ENCODE assay signal across 8 mouse cellular contexts in the genomic region with DNA sequence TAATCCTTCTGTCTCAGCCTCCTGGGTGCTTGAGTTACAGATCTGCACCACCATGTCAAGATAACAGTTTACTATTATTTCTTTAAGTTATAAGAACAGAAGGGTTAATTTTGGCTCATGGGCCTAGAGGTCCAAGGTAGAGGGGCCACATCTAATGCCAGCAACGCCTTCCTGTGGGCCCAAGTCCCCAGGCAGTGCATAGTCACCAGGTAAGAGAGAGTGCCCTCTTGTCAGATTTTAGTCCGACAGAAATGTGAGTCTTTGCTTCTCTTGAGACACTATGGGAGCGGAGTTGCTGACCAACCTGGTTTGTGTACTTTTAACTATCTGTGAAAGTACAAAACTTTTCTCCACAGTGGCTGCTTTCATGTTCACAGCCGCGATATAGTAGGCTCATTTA. TPM values are rescaled to one million over a fixed set of nuclear protein-coding genes. Genes with fewer than 3 reads are reported as not detected.
DNase-seq lines count a peak whose midpoint lies in the region; ATAC-seq lines count a peak whose summit lies in the region.

No protein-coding gene starts in this region.

- H3K4me3 ChIP-seq in erythroblast, embryonic 14.5 days (replicated peaks), result peak overlapping the region; percentile 86
- H3K4me3 ChIP-seq in megakaryocyte, embryonic 14.5 days (replicated peaks), result peak overlapping the region; percentile 97
- peak overlapping the region; percentile 70 for H3K4me3 ChIP-seq in limb, embryonic 13.5 days
- peak overlapping the region; percentile 76 for H3K4me3 ChIP-seq in stomach, embryonic 15.5 days (replicated peaks)

- no peaks in the 10 kb centered on the region; the same call in 1 of the 2 replicates for H3K9me3 ChIP-seq in erythroblast, embryonic 14.5 days (ENCODE audit: control insufficient read depth, low read length)
- no peaks in the 10 kb centered on the region for H3K9me3 ChIP-seq in megakaryocyte, embryonic 14.5 days
- 0 out of 2 replicates have a peak, but pooled peaks cover 3% of the 10 kb centered on the region for H3K9me3 ChIP-seq in limb, embryonic 13.5 days
- H3K9me3 ChIP-seq in stomach, embryonic 15.5 days, result 0 out of 2 replicates have a peak, but pooled peaks cover 5% of the 10 kb centered on the region

- H3K9ac ChIP-seq in limb, embryonic 13.5 days, result no peak overlapping the region
- no peak overlapping the region for H3K9ac ChIP-seq in stomach, embryonic 15.5 days

- H3K36me3 ChIP-seq in erythroblast, embryonic 14.5 days (ENCODE audit: control insufficient read depth), result peaks cover 37% of the 10 kb centered on the region
- peaks cover under 1% of the 10 kb centered on the region for H3K36me3 ChIP-seq in megakaryocyte, embryonic 14.5 days (replicated peaks; ENCODE audit: low read length)
- no peaks in the 10 kb centered on the region for H3K36me3 ChIP-seq in limb, embryonic 13.5 days
- no peaks in the 10 kb centered on the region for H3K36me3 ChIP-seq in stomach, embryonic 15.5 days

- peaks cover 20% of the 10 kb centered on the region for H3K27me3 ChIP-seq in erythroblast, embryonic 14.5 days (ENCODE audit: control insufficient read depth)
- H3K27me3 ChIP-seq in megakaryocyte, embryonic 14.5 days (replicated peaks), result peaks cover 13% of the 10 kb centered on the region
- peaks cover 10% of the 10 kb centered on the region; the same call in 1 of the 2 replicates for H3K27me3 ChIP-seq in limb, embryonic 13.5 days
- H3K27me3 ChIP-seq in stomach, embryonic 15.5 days (replicated peaks), result no peaks in the 10 kb centered on the region

- H3K4me2 ChIP-seq in limb, embryonic 13.5 days (replicated peaks), result peak overlapping the region; percentile 98
- H3K4me2 ChIP-seq in stomach, embryonic 15.5 days, result peak overlapping the region; percentile 97

- peak overlapping the region; percentile 83 for H3K27ac ChIP-seq in limb, embryonic 13.5 days
- 0 out of 2 replicates have a peak overlapping the region, but pooled peaks have one; percentile 41 for H3K27ac ChIP-seq in stomach, embryonic 15.5 days

- 33% methylated on average over 5 of the region's 5 CpGs for WGBS in limb, embryonic 13.5 days
- WGBS in stomach, embryonic 15.5 days, result 32% methylated on average over 5 of the region's 5 CpGs

- no peak for DNase-seq in T-cell, adult 2 months (ENCODE audit: low spot score)
- no peak for DNase-seq in layer of hippocampus, adult 9-11 months

- H3K4me1 ChIP-seq in erythroblast, embryonic 14.5 days (ENCODE audit: control insufficient read depth), result peaks cover 45% of the 10 kb centered on the region
- H3K4me1 ChIP-seq in megakaryocyte, embryonic 14.5 days, result peaks cover 45% of the 10 kb centered on the region
- peaks cover 21% of the 10 kb centered on the region for H3K4me1 ChIP-seq in limb, embryonic 13.5 days
- peaks cover 23% of the 10 kb centered on the region for H3K4me1 ChIP-seq in stomach, embryonic 15.5 days

- ATAC-seq in erythroblast, adult 5-6 weeks (replicated peaks; ENCODE audit: low FRiP score, poor library complexity, severe bottlenecking), result no peak
- no peak for ATAC-seq in megakaryocyte, adult 5-6 weeks (ENCODE audit: poor library complexity, severe bottlenecking)
- ATAC-seq in limb, embryonic 13.5 days (ENCODE audit: low FRiP score, low read depth), result no peak
- no peak for ATAC-seq in stomach, embryonic 15.5 days (ENCODE audit: insufficient read depth, low FRiP score, low read depth)

RNA-seq across cellular contexts. Expression of a gene that starts 0.7 kb away (rescaled TPM):
- polyA plus RNA-seq in erythroblast, embryonic 14.5 days (2012), result 35.0 and 48.5 TPM in 2 replicates
- total RNA-seq in erythroblast, adult 5-6 weeks (2015; ENCODE audit: low replicate concordance), result 102 and 114 TPM in 2 replicates
- 96.2 and 117 TPM in 2 replicates for total RNA-seq in erythroblast, adult 5-6 weeks (2017; ENCODE audit: low replicate concordance)
- polyA plus RNA-seq in megakaryocyte, embryonic 14.5 days (2012; ENCODE audit: insufficient read depth, low replicate concordance), result 2.9 and 4.3 TPM in 2 replicates
- 3.4 TPM in 2 replicates for total RNA-seq in megakaryocyte, adult 5-6 weeks (2015)
- total RNA-seq in megakaryocyte, adult 5-6 weeks (2017), result 1.5 and 2.3 TPM in 2 replicates
- polyA plus RNA-seq in limb, embryonic 13.5 days (2015; fragmentation: Nextera tagmentation; extraction: Ambion mirVana), result 19.0 and 20.3 TPM in 2 replicates
- 18.3 and 23.0 TPM in 2 replicates for polyA plus RNA-seq in stomach, embryonic 15.5 days (2015; fragmentation: Nextera tagmentation; extraction: Ambion mirVana)

RNA-seq across cellular contexts. Expression of a gene that starts 25.7 kb away (rescaled TPM):
- polyA plus RNA-seq in erythroblast, embryonic 14.5 days (2012), result 5.1 and 10.9 TPM in 2 replicates
- total RNA-seq in erythroblast, adult 5-6 weeks (2015; ENCODE audit: low replicate concordance), result 15.7 and 23.2 TPM in 2 replicates
- 31.3 and 38.8 TPM in 2 replicates for total RNA-seq in erythroblast, adult 5-6 weeks (2017; ENCODE audit: low replicate concordance)
- polyA plus RNA-seq in megakaryocyte, embryonic 14.5 days (2012; ENCODE audit: insufficient read depth, low replicate concordance), result 7.0 and 9.6 TPM in 2 replicates
- total RNA-seq in megakaryocyte, adult 5-6 weeks (2015), result 46.6 and 51.4 TPM in 2 replicates
- total RNA-seq in megakaryocyte, adult 5-6 weeks (2017), result 79.4 and 81.0 TPM in 2 replicates
- 110 and 114 TPM in 2 replicates for polyA plus RNA-seq in limb, embryonic 13.5 days (2015; fragmentation: Nextera tagmentation; extraction: Ambion mirVana)
- polyA plus RNA-seq in stomach, embryonic 15.5 days (2015; fragmentation: Nextera tagmentation; extraction: Ambion mirVana), result 91.0 and 95.0 TPM in 2 replicates

RNA-seq across cellular contexts. Expression of a gene that starts 25.8 kb away (rescaled TPM):
- polyA plus RNA-seq in erythroblast, embryonic 14.5 days (2012), result 0.76 and 1.7 TPM in 2 replicates
- 5.6 and 10.0 TPM in 2 replicates for total RNA-seq in erythroblast, adult 5-6 weeks (2015; ENCODE audit: low replicate concordance)
- 6.3 and 7.5 TPM in 2 replicates for total RNA-seq in erythroblast, adult 5-6 weeks (2017; ENCODE audit: low replicate concordance)
- 7.2 and 7.4 TPM in 2 replicates for polyA plus RNA-seq in megakaryocyte, embryonic 14.5 days (2012; ENCODE audit: insufficient read depth, low replicate concordance)
- 18.5 and 19.7 TPM in 2 replicates for total RNA-seq in megakaryocyte, adult 5-6 weeks (2015)
- 34.4 and 39.7 TPM in 2 replicates for total RNA-seq in megakaryocyte, adult 5-6 weeks (2017)
- 39.4 and 39.5 TPM in 2 replicates for polyA plus RNA-seq in limb, embryonic 13.5 days (2015; fragmentation: Nextera tagmentation; extraction: Ambion mirVana)
- 34.9 and 38.8 TPM in 2 replicates for polyA plus RNA-seq in stomach, embryonic 15.5 days (2015; fragmentation: Nextera tagmentation; extraction: Ambion mirVana)

RNA-seq across cellular contexts. Expression of a gene that starts 48.9 kb away (rescaled TPM):
- polyA plus RNA-seq in erythroblast, embryonic 14.5 days (2012), result not detected in 2 replicates
- 1.0 and 2.5 TPM in 2 replicates for total RNA-seq in erythroblast, adult 5-6 weeks (2015; ENCODE audit: low replicate concordance)
- 0.56 and 1.3 TPM in 2 replicates for total RNA-seq in erythroblast, adult 5-6 weeks (2017; ENCODE audit: low replicate concordance)
- polyA plus RNA-seq in megakaryocyte, embryonic 14.5 days (2012; ENCODE audit: insufficient read depth, low replicate concordance), result 5.9 TPM in 2 replicates
- 4.0 TPM in 2 replicates for total RNA-seq in megakaryocyte, adult 5-6 weeks (2015)
- total RNA-seq in megakaryocyte, adult 5-6 weeks (2017), result 3.6 and 5.3 TPM in 2 replicates
- polyA plus RNA-seq in limb, embryonic 13.5 days (2015; fragmentation: Nextera tagmentation; extraction: Ambion mirVana), result 0.23 and 0.37 TPM in 2 replicates
- polyA plus RNA-seq in stomach, embryonic 15.5 days (2015; fragmentation: Nextera tagmentation; extraction: Ambion mirVana), result 0.12 and 0.22 TPM in 2 replicates
